Mouse (Mus musculus): Measurements from ENCODE around the gene Tmem106c.

Tmem106c gene

DNA sequence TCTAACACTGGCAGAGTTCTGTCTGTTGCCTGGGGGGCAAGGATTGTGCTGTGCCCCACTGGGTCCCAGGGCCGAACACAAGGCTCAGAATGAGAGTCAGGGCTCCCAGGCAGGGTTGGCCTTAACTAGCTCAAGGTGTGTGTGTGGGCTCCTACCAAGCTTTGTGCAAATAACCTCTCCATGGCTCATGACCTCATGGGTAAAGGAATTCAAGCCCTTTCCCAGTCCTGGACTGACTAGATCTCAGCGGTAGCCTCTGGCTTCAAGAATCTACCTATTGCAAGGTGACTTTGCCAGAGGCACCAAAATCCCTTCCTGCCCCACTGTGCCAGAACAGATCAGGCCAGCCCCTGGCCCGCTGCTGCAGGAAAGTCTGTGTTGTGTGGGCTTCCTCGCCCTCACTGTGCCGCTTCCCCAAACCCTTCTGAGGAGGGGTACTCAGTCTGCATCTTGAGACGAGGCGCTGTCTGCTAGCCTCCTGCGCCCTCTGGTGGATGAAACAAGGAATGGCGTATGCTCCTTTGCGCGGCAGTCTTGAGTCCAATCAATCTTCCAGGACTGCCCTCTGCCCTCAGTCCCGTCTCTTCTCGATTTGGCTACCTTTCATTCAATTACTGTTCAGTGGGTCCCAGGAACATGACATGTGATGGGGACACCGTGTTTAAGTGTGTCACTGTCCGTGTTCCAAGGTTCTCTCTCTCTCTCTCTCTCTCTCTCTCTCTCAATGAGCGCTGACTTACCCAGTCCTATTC is 11.7 kb upstream of the Tmem106c start:
- DNase-seq (ENCODE audit: extremely low spot score, low spot score) = peak; percentile 84

DNA sequence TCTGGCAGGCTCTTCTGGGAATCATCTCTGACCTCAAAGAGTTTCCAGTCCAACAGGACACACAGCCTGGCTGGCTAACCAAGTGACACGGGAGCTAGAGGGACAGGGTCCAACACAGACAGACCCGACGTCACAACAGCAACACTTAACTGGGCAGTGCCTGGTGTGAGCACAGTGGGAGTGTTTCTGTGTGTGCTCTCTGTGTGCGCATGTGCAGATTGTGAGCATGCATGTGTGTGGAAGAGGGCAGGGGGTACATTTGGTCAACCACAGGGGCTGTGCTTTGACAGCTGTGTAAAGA is 11.2 kb upstream of the Tmem106c start:
- DNase-seq (ENCODE audit: extremely low spot score, low spot score) = no peak

DNA sequence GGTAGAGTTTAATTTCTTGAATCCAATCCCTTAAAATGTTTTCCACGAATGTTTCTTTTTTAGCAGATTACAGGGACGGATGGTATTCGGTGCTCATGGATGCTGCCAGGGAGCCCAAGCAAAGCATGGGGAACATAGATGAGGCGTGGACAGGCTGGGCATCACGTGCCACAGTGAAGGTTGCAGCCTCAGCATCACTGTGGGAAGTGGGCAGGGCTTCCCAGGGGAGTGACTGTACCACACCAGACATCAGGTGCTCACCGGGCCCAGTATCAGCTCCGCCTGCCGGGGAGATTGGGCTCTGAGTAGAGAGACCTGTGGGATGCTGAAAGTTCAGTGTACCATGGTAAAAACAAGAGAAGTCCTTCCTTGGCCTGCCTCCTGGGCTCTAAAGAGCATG is 9.3 kb upstream of the Tmem106c start:
- no peak for DNase-seq (ENCODE audit: extremely low spot score, low spot score)

DNA sequence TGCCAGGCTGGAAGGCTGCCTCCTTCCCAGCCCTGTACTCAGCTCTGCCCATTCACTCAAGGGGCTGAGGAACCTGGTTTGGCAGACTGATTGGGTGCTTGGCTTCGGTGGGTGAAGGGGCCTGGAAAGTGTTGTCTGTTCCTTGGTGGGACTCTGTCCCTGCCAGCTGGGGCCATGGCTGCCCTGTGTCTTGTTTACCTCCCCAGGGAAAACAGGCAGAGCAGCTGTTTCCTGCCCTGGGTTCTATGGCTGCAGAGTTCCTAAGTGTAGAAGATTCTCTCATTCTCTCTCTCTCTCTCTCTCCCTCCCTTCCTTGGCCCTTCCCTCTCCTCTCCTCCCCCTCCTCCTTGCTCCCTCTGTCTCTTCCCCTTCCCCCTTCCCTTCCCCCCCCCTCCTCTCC is 8.7 kb upstream of the Tmem106c start:
- DNase-seq (ENCODE audit: extremely low spot score, low spot score) = no peak

DNA sequence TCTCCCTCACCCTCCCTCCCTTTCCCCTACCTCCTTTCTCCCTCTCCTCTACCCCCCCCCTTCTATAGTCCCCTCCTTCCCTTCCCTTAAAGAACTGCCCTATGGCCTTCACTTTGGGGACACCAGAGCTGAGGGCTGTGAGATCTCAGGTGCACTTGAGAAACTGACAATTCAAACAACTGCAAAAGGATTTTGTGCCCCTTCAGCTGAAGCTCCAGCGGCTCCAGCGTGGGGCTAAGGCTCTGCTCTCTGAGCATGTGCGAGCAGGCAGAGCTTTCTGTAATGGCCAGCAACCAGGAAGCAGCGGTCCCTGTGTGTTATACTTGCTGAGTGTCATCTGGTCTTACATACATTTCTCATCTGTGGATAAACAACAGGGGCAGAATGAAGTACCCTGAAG is 8.3 kb upstream of the Tmem106c start:
- DNase-seq (ENCODE audit: extremely low spot score, low spot score) = no peak

DNA sequence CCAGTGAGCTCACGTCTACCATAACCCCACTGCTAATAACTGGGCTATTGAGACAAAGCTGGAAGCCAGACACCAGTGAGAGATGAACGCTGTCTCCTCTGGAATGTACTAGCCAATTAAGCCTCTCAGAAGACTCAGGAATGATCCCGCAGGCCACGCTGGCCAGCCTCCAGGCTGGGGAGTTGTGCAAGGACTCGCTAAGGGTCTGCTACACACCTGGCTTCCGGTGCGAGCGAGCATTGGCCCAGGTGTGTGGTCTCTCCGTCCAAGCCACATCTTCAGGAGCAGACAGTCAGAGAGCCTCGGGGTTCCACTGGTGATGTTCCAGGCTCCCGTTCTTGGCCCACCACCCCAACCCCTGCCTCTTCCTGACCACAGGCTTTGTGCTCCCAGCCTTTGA is 7.6 kb upstream of the Tmem106c start:
- DNase-seq (ENCODE audit: extremely low spot score, low spot score) = no peak

DNA sequence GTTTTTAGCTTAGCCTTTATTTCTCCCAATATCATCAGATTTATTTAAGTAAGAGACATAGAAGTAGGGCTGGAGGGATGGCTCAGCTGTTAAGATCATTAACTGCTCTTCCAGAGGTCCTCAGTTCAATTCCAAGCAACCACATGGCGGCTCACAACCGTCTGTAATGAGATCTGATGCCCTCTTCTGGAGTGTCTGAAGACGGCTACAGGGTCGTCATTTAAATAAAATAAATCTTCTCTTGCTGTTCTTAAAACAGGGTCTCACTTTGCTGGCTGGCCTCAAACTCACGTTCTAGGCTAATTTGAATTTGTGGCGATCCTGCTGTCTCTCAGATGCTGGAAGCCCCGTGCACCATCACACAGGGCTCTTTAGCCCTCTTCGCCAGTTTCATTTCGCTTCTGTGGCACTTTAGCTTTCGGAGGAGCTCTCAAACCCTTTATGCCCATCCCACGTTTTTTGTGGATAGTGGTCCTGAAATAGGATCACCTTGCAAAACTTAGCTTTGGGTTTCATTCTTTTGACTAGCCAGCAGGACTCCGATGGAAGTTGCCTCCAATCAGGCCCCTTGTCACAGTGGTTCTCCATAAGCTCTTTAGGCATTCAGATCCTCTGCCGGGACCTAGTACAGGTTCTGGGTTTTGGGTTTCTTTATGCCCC is 541 bp upstream of the Tmem106c start:
- no peak for DNase-seq (ENCODE audit: extremely low spot score, low spot score)

DNA sequence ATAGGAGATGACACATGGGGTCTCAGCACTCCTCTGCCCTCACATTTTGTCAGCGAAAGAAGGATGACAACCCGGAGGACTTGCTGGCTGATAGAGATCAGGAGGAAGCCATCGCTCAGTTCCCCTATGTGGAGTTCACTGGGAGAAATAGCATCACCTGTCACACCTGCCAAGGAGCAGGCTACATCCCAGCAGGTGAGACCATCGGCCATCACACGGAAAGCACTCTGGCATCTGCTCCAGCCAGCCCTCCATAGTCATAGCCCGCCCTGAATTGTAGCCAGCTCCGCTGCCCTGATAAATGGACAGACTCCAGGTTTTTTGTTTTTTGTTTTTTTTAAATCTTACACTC is 812 bp downstream of the Tmem106c start:
- no peak for DNase-seq (ENCODE audit: extremely low spot score, low spot score)

DNA sequence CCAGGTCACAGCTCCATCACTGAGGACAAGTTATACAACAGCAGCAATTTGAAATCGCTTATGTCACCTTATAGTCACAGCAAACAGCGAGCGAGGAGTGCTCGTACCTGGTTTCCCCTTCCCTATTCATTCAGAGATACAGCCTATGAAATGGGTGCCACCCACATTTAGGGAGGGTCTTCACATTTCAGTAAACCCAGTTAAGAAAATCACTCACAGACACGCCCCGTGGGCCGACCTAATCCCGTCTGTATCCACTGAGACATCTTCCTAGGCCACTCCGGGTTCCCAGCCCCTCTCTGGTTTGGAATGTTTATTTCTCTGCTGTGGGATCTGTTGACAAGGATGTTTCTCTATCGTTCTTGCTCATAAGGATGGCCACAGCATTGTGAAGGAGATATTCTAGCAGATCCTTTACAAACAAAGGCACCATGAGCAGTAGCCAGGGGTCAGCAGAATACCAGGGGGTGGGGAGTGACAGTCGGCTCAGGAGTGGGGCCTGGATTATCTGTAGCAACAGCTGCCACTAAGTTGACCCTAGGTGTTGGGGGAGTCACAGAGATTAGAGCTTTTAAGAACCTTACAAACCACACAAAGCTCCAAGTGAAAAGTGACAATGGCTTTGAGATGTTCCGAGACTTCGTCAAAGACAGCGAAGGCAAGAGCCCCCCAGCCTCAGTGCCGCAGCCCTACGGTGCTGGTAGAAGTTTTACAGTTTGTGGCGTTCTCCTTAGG is 1.5 kb downstream of the Tmem106c start:
- no peak for DNase-seq (ENCODE audit: extremely low spot score, low spot score)

DNA sequence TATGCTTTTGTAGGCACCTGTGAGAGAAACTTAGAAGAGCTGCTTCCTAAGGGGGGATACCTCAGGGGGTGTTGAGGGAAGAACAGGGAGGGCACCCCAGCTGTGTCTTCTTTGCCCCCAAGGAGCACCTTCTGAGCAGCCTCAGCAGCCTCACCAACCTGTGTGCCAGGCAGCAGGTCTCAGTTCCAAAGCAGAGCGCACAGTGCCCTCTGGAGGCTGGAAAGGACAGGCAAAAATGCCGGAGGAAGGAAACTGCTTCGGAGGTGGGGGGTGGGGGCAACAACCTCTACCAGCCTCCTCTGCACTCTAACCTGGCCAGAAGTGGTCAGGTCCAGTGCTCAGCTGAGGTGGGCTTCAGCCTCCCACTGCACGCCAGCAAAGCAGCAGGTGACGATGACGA is 6.3 kb downstream of the Tmem106c start:
- DNase-seq (ENCODE audit: extremely low spot score, low spot score) = no peak

DNA sequence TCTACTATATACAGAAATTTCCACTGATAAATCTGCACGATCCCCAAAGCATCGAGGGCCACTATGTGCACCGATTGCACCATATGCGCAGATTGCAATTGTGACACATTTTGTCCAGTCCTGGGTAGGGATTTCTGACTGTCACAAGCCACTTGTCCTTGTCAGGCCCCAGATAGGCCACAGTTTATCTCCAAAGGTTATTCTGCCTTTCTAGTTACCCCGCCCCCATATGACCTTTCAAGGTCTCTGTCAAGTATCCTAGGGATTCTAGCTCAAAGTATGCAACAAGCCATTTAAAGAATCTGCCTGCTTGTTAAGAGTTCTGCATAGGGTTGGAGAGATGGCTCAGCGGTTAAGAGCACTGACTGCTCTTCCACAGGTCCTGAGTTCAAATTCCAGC is 8.6 kb downstream of the Tmem106c start:
- no peak for DNase-seq (ENCODE audit: extremely low spot score, low spot score)

DNA sequence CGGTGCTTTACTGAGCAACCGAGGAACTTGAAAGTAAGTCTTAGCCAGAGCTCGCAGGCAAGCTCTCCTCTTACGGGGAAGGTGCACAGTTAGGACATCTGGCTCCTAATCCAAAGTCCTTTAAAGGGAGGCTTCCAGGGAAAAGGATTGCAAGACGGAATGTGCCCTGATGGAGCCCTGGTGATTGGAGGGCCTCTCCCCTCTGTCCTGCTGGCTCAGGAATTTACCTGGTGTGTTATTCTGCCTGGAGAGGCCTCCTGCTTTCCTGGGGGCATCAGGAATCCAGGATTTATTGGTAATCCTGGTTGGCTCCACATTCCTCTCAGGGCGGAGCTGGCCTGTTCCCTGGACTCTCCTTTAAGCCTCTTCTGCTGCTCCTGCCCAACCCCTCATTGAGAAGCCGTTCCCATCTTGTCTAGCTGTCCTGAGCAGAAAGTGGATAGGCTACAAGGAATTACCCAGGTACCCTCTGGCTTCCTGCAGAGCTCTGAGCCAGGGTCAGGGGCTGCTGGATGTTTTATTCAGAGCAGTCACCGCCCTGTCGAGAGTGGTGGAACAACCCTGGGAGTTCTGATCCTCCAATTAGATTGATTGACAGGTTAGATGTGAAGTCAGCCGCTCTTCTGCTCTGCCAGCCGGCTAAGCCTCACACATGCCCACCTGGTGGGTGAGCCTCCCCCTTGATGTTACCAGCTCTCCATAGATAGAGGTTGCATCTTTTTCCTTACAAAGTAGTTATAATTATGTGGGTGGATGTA is 9.4 kb downstream of the Tmem106c start:
- DNase-seq (ENCODE audit: extremely low spot score, low spot score) = no peak

DNA sequence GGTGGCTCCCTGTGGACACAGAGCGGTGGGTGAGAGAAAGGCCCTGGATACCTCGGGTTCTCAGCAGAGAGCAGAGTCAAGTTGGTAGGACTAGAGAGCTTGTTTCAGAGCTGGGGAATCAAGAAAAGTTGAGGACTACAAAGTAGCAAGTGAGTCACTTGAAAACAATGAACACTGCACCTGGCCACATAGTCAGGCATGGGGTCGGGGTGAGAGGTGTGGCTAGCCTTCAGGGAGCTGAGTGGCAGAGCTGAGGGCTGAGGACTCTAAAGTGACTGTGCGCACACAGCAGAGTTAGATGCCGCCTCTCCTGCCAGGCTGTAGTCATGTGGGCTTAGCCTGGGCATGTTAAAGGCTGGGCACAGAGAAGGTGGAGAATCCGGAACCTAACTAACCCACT is 17.6 kb downstream of the Tmem106c start:
- no peak for DNase-seq (ENCODE audit: extremely low spot score, low spot score)

DNA sequence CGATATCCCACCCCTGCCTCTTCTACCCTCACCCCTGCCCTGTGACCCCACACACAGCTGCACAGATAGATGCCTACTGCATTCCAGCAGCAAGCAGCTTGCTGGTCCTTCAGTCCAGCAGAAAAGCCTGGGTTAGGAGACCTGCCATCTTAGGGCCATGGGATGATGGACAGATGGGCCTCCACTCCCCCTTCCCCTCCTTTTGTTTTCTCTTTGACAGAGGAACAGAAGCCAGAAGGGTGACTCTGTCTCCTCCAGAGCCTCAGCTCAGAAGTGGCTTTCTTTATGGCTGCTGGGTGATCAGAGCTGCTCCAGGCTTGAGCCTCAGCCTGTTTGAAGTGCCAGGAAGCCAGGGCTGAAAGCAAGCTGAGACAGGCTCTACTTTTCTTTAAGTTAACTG is 25.5 kb downstream of the Tmem106c start:
- peak; percentile 62 for DNase-seq (ENCODE audit: extremely low spot score, low spot score)

DNA sequence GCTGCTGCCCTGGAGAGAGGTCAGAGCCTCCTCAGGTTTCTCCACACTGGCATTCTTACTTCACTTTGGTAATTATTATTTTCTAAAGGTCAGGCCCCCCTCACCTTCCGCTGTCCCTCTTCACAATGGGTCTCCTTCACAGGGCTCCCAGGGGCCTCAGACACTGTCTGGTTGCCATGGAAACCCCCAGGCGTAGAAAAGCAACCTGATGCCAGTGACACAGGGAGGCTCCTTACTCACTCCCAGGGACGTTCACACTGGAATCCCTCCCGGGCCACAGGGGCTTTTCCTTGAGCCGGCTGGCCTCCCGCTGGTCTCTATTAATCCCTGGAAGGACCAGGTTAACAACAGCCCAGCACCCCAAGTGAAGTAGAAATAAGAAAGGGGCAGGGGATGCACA is 26.1 kb downstream of the Tmem106c start:
- peak; percentile 89 for DNase-seq (ENCODE audit: extremely low spot score, low spot score)

DNA sequence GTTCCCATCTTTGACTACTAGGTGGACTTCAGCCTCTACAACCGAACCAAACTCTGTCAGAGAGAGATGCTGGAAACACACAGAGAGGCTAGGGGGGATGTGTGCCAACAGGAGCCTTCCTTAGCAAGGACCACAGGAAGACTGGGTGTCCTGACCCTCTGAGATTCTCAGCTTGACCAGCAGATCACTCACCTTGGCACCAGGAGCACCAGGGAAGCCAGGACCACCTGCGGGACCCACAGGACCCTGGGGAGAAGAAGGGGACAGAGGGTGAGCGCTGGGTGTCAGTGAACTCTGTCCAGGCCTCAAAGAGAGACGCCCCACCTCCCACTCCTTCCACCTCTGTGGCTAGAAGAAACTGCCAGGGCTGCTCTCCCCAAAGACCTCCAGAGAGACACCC is 26.7 kb downstream of the Tmem106c start:
- peak; percentile 52 for DNase-seq (ENCODE audit: extremely low spot score, low spot score)

DNA sequence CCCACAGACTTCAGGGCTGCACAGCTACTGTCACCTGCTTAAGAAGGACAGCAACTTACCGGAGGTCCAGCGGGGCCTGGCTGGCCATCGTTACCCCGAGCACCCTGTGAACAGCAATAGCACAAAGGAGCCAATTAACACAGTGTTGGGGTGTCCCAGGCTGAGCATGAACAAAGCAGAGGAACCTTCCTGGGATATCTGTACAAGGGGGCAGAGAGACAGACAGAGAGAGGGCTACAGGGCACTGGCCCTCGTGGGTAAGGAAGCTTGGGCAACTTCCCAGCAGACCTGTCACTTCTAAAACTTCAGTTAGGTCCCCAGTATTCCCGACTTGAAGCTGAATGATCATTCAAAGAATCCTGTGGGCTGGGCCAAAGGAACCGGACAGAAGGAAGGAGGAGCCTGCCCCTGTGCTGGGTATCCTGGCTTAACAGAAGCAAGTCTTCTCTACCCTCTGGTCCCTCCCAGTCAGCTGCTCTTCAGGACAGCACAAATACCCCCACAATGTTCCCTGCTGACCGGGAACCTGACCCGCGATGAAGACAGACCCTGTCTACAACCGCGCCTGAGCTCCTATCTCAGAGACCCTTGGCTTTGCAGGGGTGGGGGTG is 27.4 kb downstream of the Tmem106c start:
- peak; percentile 34 for DNase-seq (ENCODE audit: extremely low spot score, low spot score)

DNA sequence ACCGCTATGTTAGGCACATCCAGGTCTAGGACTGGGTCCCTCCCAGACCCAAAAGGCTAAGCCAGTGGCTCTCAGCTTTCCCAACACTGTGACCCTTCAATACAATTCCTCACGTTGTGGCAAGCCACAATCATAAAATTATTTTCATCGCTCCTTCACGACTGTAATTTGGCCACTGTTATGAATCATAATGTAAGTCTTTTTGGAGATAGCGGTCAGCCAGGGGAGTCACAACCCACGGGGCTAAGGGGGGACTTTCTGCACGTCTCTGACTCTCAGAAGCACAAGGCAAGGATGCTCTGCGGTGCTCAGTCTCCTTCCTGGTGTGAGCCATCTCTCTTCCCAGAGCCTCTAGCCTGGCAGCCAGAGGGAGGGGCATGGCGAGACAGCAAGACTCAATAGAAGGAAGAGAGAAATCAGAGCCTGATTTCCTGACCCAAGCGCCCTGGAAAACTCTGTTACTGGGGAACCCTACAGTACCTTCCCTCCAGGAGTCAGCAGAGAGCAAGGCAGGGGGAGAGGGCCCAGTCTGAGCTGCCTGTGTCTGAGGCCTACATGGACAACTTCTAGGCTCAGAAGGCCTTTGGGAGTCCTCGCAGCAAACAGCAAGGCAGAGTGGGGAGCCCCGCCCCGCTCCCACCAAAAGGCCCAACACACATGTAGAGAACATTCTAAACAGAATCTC is 28.2 kb downstream of the Tmem106c start:
- DNase-seq (ENCODE audit: extremely low spot score, low spot score) = no peak

DNA sequence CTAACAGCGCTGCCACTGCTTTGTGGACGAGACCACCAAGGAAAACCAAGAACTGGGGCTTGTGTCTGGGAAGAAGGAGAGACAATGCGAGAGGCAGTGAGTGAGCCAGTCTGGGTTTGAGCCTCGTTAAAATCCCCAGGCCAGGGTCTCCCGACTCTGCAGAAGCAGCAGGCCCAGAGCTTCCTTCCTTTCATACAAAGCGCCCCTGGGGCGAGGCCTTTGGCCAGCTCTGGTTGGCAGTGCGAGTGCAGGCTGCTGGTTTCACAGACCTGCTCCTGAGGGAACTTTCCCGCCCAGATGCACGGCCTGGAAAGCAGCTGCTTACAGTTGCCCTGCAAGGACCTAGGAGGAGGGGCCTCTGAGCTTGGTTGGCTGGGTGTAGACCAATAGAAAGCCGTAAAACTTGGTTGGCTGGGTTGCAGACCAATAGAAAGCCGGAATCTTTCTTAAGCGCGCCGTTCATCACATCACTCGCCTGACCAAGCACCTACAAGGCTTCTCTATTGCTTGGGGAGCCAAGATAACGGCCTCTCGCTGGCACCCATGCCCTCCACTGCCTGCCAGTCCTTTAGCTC is 28.8 kb downstream of the Tmem106c start:
- DNase-seq (ENCODE audit: extremely low spot score, low spot score) = peak; percentile 90

DNA sequence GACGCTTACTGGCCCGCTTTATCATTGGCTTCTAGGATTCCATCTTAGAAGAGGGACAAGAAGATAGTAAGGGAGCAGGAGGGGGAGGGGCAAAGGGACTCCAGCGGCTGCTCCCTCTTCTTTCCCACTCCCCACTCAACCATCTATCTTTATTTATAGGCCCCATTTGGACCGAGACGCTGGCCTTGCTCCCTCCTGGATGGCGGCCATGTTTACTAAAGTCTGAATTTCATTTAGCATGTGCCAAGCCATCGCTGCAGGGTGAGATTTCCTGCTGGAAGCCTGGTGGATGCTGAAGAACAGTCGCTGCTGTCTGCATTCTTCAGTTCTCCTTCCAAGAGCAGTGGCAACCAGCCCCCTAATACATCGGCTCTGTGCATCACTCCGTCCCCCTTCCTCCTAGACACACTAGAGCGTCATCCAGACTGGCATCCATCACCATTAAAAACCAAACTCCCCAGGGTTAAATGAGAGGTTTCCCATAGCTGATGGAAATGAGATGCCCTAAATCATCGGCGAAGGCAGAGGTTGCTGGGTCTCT is 32.8 kb downstream of the Tmem106c start:
- DNase-seq (ENCODE audit: extremely low spot score, low spot score) = no peak

Data from neural tube, embryonic 10.5 days (tissue).